Mouse (Mus musculus): ENCODE results near the gene Pm20d1.

GRCm38 (mm10) chr1:131846255-131846654 lies 49.1 kb downstream of the Pm20d1 start:
- peak; percentile 68 for TF ChIP-seq CTCF (IDR thresholded peaks at IDR 0.05; ENCODE audit: extremely low read depth, insufficient read depth, low read length)
- TF ChIP-seq POLR2A (IDR thresholded peaks at IDR 0.05; ENCODE audit: extremely low read depth, insufficient read depth, low read length): no peak

All from cortical plate, adult 2 months (tissue).